Mouse (Mus musculus) lung, embryonic 14.5 days (tissue): ENCODE measurements around the gene Myl4. TPM values are rescaled to one million over a fixed set of nuclear protein-coding genes. Genes with fewer than 3 reads are reported as not detected.

Experiments used
- ATAC-seq: fragments of 200-750 bp; cut with Nextera tagmentation; 2 replicates; pipeline ENCODE4 v1.8.0; 2017; ENCODE audit warnings: mild to moderate bottlenecking, moderate TSS enrichment, moderate library complexity; ENCODE audit not compliant: insufficient read depth
- DNase-seq: peaks from one replicate; pipeline ENCODE4 v3.0.0-alpha.2; 2015
- H3K27ac ChIP-seq: fragments of 300-500 bp; sonication (generic); 2 replicates; pipeline ENCODE4 v1.5.1; 2014; ENCODE audit warnings: low read depth, mild to moderate bottlenecking, moderate library complexity
- H3K27me3 ChIP-seq: fragments of 300-500 bp; sonication (generic); 2 replicates; pipeline ENCODE4 v1.6.1; 2014; ENCODE audit warnings: low read length, control low read depth; ENCODE audit not compliant: insufficient read depth
- H3K36me3 ChIP-seq: fragments of 300-500 bp; sonication (generic); 2 replicates; pipeline ENCODE4 v1.6.1; 2014; ENCODE audit warnings: control low read depth; ENCODE audit not compliant: insufficient read depth
- H3K4me1 ChIP-seq: fragments of 300-500 bp; sonication (generic); 2 replicates; pipeline ENCODE4 v1.6.1; 2014; ENCODE audit warnings: antibody characterized with exemption, control low read depth; ENCODE audit not compliant: insufficient read depth
- H3K4me2 ChIP-seq: fragments of 300-500 bp; sonication (generic); 2 replicates; pipeline ENCODE4 v1.6.1; 2014; ENCODE audit warnings: mild to moderate bottlenecking
- H3K4me3 ChIP-seq: fragments of 300-500 bp; sonication (generic); 2 replicates; pipeline ENCODE4 v1.5.1; 2014; ENCODE audit warnings: low read depth, low read length
- H3K9ac ChIP-seq: fragments of 300-500 bp; sonication (generic); 2 replicates; pipeline ENCODE4 v1.6.1; 2014
- H3K9me3 ChIP-seq: fragments of 300-500 bp; sonication (generic); 2 replicates; pipeline ENCODE4 v1.6.1; 2016; ENCODE audit warnings: low read depth, low read length, control low read depth
- CTCF ChIP-seq: IDR thresholded peaks from 2 replicates; pipeline ENCODE4 v1.5.1; 2016; ENCODE audit warnings: antibody characterized with exemption, low read depth
- WGBS: fragments of 180-500 bp; shearing (Covaris S2); extraction: QIAGEN DNeasy Blood & Tissue Kit; methylation state at CpG from one replicate; pipeline ENCODE4 v1.1.7; 2014; 5-methylcytosine and 5-hydroxymethylcytosine counted together
- polyA plus RNA-seq: library from polyadenylated mRNA; unstranded; fragments of >200 nt; fragmentation: Nextera tagmentation; extraction: Ambion mirVana; gene quantifications from 2 replicates; pipeline ENCODE4 v1.2.1, GENCODE M21; 2014

Myl4 gene
- polyA plus RNA-seq, 1 experiment from 2014 or later: 9.8 TPM

GRCm38 (mm10) chr11:104580606-104581005, 30.1 kb downstream of the Myl4 start:
- DNase-seq (no peak), ATAC-seq (no peak)
- H3K4me3 ChIP-seq: no peak overlapping the region
- no peaks in the 10 kb centered on the region for H3K4me1 ChIP-seq
- H3K9me3 ChIP-seq: no peaks in the 10 kb centered on the region
- H3K9ac ChIP-seq: no peak overlapping the region
- no peaks in the 10 kb centered on the region for H3K36me3 ChIP-seq
- no peak overlapping the region for H3K27ac ChIP-seq
- H3K4me2 ChIP-seq: no peak overlapping the region
- no peaks in the 10 kb centered on the region for H3K27me3 ChIP-seq
- 84% methylated on average over 5 of the region's 5 CpGs for WGBS
- TF ChIP-seq CTCF: no peak

DNA sequence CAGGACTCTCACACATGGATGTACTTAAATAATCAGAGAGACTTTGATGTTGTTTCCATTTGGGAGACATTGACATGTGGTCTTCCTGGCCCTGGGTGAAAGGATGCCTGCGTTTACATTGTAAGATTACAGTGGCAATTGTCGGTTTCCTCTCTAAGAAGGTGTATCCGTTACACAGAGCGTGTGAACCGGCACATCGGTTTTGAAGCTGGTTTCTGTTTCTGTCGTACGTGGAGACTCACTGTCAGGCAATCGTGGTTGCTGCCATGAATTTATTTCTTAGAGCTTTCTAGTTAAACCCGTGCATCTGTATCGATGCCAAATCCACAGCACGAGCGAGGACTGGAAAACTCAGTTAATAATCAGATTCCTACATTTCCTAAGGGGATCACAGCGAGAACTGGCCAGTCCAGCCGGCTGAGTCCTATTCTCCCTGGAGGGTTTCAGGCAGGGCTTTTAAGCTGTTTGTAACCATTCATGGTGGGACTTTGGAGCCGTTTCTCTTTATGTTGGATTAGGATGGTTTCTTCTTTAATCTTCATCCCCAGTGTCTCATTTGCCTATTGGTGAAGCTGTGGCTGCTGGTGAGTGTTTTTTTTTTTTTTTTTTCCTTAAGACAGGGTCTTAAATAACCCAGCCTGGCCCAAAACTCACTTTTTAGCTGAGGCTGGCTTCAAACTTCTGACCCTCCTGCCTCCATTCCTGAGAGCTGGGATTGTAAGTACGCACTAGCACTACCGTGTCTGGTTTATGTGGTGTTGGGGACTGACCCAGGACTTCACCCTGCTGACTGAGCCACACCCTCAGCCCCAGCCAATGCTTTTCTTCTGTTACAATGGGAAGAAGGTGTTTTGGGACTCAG, 31.2 kb downstream of the Myl4 start:
- Histone ChIP-seq H3K27me3 (no peaks in the 10 kb centered on the region), H3K4me3 (no peak overlapping the region), H3K36me3 (no peaks in the 10 kb centered on the region), H3K9me3 (no peaks in the 10 kb centered on the region), H3K4me1 (no peaks in the 10 kb centered on the region), H3K9ac (0 out of 2 replicates have a peak overlapping the region, but pooled peaks have one; percentile 2), H3K27ac (peak overlapping the region; percentile 19; the same call in 1 of the 2 replicates), H3K4me2 (peak overlapping the region; percentile 16)
- DNase-seq (peak; percentile 69), ATAC-seq (no peak)
- TF ChIP-seq CTCF: no peak
- 40% methylated on average over 18 of the region's 18 CpGs for WGBS

- Histone ChIP-seq H3K27ac (no peak overlapping the region), H3K36me3 (no peaks in the 10 kb centered on the region)
Measured at GRCm38 (mm10) chr11:104582308-104582606, 31.8 kb downstream of the Myl4 start.

GRCm38 (mm10) chr11:104582630-104583364, 32.3 kb downstream of the Myl4 start:
- Histone ChIP-seq H3K27me3 (no peaks in the 10 kb centered on the region), H3K4me1 (no peaks in the 10 kb centered on the region), H3K9me3 (no peaks in the 10 kb centered on the region), H3K9ac (no peak overlapping the region), H3K4me3 (no peak overlapping the region), H3K36me3 (no peaks in the 10 kb centered on the region), H3K27ac (no peak overlapping the region), H3K4me2 (no peak overlapping the region)
- TF ChIP-seq CTCF: no peak
- WGBS: 51% methylated on average over 13 of the region's 13 CpGs
- ATAC-seq (no peak), DNase-seq (no peak)

More at GRCm38 (mm10) chr11:104582308-104582606, 31.8 kb downstream of the Myl4 start:
- no peaks in the 10 kb centered on the region for H3K4me1 ChIP-seq
- ATAC-seq: no peak
- no peak overlapping the region for H3K4me2 ChIP-seq
- 69% methylated on average over 2 of the region's 2 CpGs for WGBS
- no peak overlapping the region for H3K4me3 ChIP-seq
- no peaks in the 10 kb centered on the region for H3K27me3 ChIP-seq
- no peak overlapping the region for H3K9ac ChIP-seq
- H3K9me3 ChIP-seq: no peaks in the 10 kb centered on the region
- TF ChIP-seq CTCF: no peak
- no peak for DNase-seq

DNA sequence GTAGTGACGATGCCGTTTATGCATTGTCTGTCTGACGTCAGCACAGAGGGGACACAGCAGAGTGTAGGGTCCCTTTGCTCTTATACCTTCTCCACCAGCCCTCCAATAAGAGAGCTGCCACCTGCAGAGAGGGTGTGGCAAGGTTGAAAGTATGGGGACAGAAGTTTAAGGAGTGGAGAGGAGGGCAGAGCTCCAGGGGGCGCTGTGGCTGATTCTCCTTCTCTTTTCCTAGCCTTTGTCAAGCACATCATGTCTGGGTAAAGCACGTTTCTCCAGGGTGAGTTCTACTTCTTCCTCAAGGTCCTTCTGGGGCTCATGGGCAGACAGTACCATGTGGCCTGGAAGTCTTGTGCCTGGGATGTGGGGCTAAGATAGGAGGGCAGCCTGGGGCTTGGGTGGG, 35.0 kb downstream of the Myl4 start:
- 72% methylated on average over 5 of the region's 5 CpGs for WGBS
- Histone ChIP-seq H3K27me3 (no peaks in the 10 kb centered on the region), H3K9me3 (no peaks in the 10 kb centered on the region), H3K9ac (no peak overlapping the region), H3K4me1 (no peaks in the 10 kb centered on the region), H3K4me3 (no peak overlapping the region), H3K4me2 (no peak overlapping the region), H3K27ac (no peak overlapping the region), H3K36me3 (no peaks in the 10 kb centered on the region)
- ATAC-seq: no peak
- no peak for TF ChIP-seq CTCF
- DNase-seq: no peak

DNA sequence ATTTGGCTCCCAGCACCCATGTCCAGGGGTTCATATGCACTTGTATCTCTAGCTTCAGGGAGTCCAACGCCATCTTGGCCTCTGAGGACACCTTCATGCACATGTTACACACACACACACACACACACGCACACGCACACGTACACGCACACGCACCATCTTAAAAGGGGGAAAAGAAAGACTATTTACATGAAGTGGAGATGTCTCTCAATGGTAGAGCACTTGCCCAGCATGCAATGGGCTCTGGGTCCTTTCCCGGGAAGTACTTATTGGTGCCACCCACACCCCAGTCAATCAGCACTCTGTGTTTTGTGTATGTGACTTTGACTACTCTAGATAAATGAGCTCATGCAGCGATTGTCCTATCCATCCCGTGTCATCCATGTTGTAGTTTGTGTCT, 37.4 kb downstream of the Myl4 start:
- Histone ChIP-seq H3K27ac (no peak overlapping the region), H3K4me2 (no peak overlapping the region), H3K27me3 (no peaks in the 10 kb centered on the region), H3K9ac (no peak overlapping the region), H3K9me3 (no peaks in the 10 kb centered on the region), H3K4me1 (no peaks in the 10 kb centered on the region), H3K4me3 (no peak overlapping the region), H3K36me3 (no peaks in the 10 kb centered on the region)
- WGBS: 91% methylated on average over 9 of the region's 9 CpGs
- TF ChIP-seq CTCF: no peak
- no peak for DNase-seq
- ATAC-seq: no peak

DNA sequence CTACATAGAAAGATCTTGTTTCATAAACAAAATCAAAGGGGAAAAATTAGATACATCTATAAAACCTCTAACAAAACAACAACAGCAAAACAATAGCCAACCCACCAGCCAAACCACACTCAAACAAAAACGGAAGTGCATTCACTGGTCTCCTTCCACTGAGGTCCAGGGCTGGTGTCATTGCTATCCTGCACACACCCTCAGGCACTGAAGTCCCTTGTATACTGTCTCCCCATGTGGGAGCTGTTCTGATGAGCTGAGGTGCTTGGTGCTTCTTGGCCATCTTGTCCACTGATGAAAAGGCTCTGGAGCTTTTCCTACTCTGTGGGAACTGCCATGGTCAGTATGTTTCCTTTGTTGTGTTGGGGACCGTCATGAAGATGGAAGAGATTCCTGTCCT, 38.0 kb downstream of the Myl4 start:
- no peak for ATAC-seq
- no peaks in the 10 kb centered on the region for H3K27me3 ChIP-seq
- 85% methylated on average over 2 of the region's 2 CpGs for WGBS

More for the DNA sequence above, 38.0 kb downstream of the Myl4 start:
- Histone ChIP-seq H3K4me3 (no peak overlapping the region), H3K4me1 (no peaks in the 10 kb centered on the region), H3K9me3 (no peaks in the 10 kb centered on the region), H3K36me3 (no peaks in the 10 kb centered on the region), H3K9ac (no peak overlapping the region), H3K4me2 (no peak overlapping the region), H3K27ac (no peak overlapping the region)
- no peak for TF ChIP-seq CTCF
- DNase-seq: no peak
